Mouse (Mus musculus) induced T-regulatory cell, adult 2 months (primary cell): ENCODE data around the gene Fn1.
A peak's percentile ranks its signal among the peaks of the same experiment; 100 is the strongest.

ENCODE experiments used
- DNase-seq: peaks from one replicate; pipeline ENCODE4 v3.0.0-alpha.2; 2012; ENCODE audit warnings: low read depth

Fn1 gene

GRCm38 (mm10) chr1:71652551-71653399 is at the start of gene Fn1:
TSS of gene Fn1 (minus strand) at chr1:71653200.
- peak; percentile 25 for DNase-seq

GRCm38 (mm10) chr1:71696093-71696492 is 43.1 kb upstream of the Fn1 start:
- DNase-seq: no peak

GRCm38 (mm10) chr1:71691472-71692277 is 38.7 kb upstream of the Fn1 start:
- DNase-seq: no peak

GRCm38 (mm10) chr1:71688926-71689303 is 35.9 kb upstream of the Fn1 start:
- DNase-seq: no peak

- no peak for DNase-seq
Measured at GRCm38 (mm10) chr1:71688272-71688925, 35.4 kb upstream of the Fn1 start.

- DNase-seq: no peak
Measured at GRCm38 (mm10) chr1:71686791-71687190, 33.8 kb upstream of the Fn1 start.

GRCm38 (mm10) chr1:71683736-71684135 is 30.7 kb upstream of the Fn1 start:
- DNase-seq: no peak

GRCm38 (mm10) chr1:71682194-71682715 is 29.3 kb upstream of the Fn1 start:
- DNase-seq: no peak

GRCm38 (mm10) chr1:71681306-71681705 is 28.3 kb upstream of the Fn1 start:
- no peak for DNase-seq

GRCm38 (mm10) chr1:71680046-71680672 is 27.2 kb upstream of the Fn1 start:
- DNase-seq: no peak

GRCm38 (mm10) chr1:71675420-71675819 is 22.4 kb upstream of the Fn1 start:
- DNase-seq: no peak

GRCm38 (mm10) chr1:71674274-71674673 is 21.3 kb upstream of the Fn1 start:
- DNase-seq: no peak

- no peak for DNase-seq
Measured at GRCm38 (mm10) chr1:71673398-71673910, 20.5 kb upstream of the Fn1 start.

- no peak for DNase-seq
Measured at GRCm38 (mm10) chr1:71672346-71672745, 19.3 kb upstream of the Fn1 start.

- no peak for DNase-seq
Measured at GRCm38 (mm10) chr1:71663242-71663641, 10.2 kb upstream of the Fn1 start.

- no peak for DNase-seq
Measured at GRCm38 (mm10) chr1:71658632-71659031, 5.6 kb upstream of the Fn1 start.

- DNase-seq: no peak
Measured at GRCm38 (mm10) chr1:71656309-71656708, 3.3 kb upstream of the Fn1 start.

GRCm38 (mm10) chr1:71654221-71654620 is 1.2 kb upstream of the Fn1 start:
- DNase-seq: no peak

GRCm38 (mm10) chr1:71653400-71654159 is 580 bp upstream of the Fn1 start:
- no peak for DNase-seq

- peak; percentile 1 for DNase-seq
Measured at GRCm38 (mm10) chr1:71651828-71652227, 1.2 kb downstream of the Fn1 start.

GRCm38 (mm10) chr1:71651315-71651714 is 1.7 kb downstream of the Fn1 start:
- DNase-seq: no peak
